In the genomic region with DNA sequence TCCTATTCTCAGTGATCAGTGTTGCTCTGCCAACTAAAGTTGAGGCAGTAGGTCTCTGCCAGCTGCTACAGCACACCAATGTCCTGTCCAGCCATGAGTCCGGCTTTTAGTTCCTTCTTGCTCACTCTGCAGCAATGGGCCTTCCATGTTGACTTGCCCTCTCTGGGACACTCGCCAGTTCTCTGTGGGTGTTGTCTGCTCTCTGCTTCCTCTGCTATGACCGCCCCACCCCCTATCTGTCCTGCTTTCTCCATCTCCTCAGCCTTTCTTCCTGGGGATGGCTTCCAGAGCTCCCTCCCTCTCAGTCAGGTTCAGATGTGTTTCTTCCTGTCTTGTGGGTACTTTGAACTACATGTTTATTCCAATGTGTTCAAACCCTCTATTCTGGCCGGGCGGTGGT, we compare ENCODE assay signal across 10 mouse cellular contexts. TPM values are rescaled to one million over a fixed set of nuclear protein-coding genes. Genes with fewer than 3 reads are reported as not detected.
DNase-seq lines count a peak whose midpoint lies in the region; ATAC-seq and TF ChIP-seq lines count a peak whose summit lies in the region.
"Had no signal": no experiment of that assay in that cellular context is flagged by ENCODE, and none has a peak within 500 bp of the region (broad histone marks: within the 10 kb centered on the region; RNA-seq: fewer than 3 reads in every experiment).

No protein-coding gene starts in this region.

- TF ChIP-seq POLR2A in MEL (IDR thresholded peaks at IDR 0.05; ENCODE audit: control insufficient read depth in 1 of 2, insufficient read depth in 1 of 2, low read depth in 1 of 2, low read length in 2 of 2, poor library complexity in 1 of 2) = no peak

- H3K4me1 ChIP-seq in heart, embryonic 11.5 days (ENCODE audit: control insufficient read depth, insufficient read depth, low read length) = peaks cover 10% of the 10 kb centered on the region
- peaks cover 23 to 41% of the 10 kb centered on the region in 2 experiments for H3K4me1 ChIP-seq in MEL (ENCODE audit: control insufficient read depth in 1 of 2, insufficient read depth in 2 of 2, low read length in 2 of 2)
- no peaks in the 10 kb centered on the region for H3K4me1 ChIP-seq in hindbrain, embryonic 11.5 days (replicated peaks; ENCODE audit: control insufficient read depth, insufficient read depth, low read length)

- H3K27ac ChIP-seq in heart, embryonic 11.5 days (ENCODE audit: low read depth, low read length) = no peak overlapping the region
- peak overlapping the region; percentile 43; the same call in 1 of the 2 replicates for H3K27ac ChIP-seq in MEL (ENCODE audit: control insufficient read depth, low read depth, low read length)
- no peak overlapping the region for H3K27ac ChIP-seq in hindbrain, embryonic 11.5 days (ENCODE audit: low read depth, low read length)

- H3K36me3 ChIP-seq in heart, embryonic 11.5 days (ENCODE audit: control insufficient read depth, insufficient read depth, low read length) = no peaks in the 10 kb centered on the region
- peaks cover 3 to 31% of the 10 kb centered on the region in 2 experiments; a peak in 3 of 4 replicates for H3K36me3 ChIP-seq in MEL (ENCODE audit: control insufficient read depth in 1 of 2, insufficient read depth in 2 of 2, low read length in 2 of 2)
- no peaks in the 10 kb centered on the region for H3K36me3 ChIP-seq in hindbrain, embryonic 11.5 days (ENCODE audit: control insufficient read depth, insufficient read depth, low read length)
- H3K36me3 ChIP-seq: heart, embryonic 15.5 days had no signal

- DNase-seq in heart, adult 18-20 months = peak; percentile 85 to 94
- DNase-seq in MEL (ENCODE audit: low read depth, low spot score) = peak; percentile 60
- DNase-seq in gastrocnemius, adult 18-20 months (ENCODE audit: low spot score) = peak; percentile 67
- peak; percentile 24 to 26 for DNase-seq in left cerebral cortex, postnatal 36 days (ENCODE audit: low spot score in 2 of 2)
- no peak for DNase-seq in retina, embryonic 14.5 days (ENCODE audit: low spot score)
- no peak for DNase-seq in hindbrain, embryonic 11.5 days (ENCODE audit: low spot score)
- DNase-seq: lung, embryonic 14.5 days had no signal

- ATAC-seq in heart, embryonic 11.5 days (replicated peaks; ENCODE audit: insufficient number of reproducible peaks, low FRiP score, low TSS enrichment) = no peak
- ATAC-seq in hindbrain, embryonic 11.5 days (ENCODE audit: low FRiP score) = no peak
- no peak for ATAC-seq in erythroid progenitor cell, adult 5-6 weeks (replicated peaks; ENCODE audit: low FRiP score, poor library complexity, severe bottlenecking)

- no peak overlapping the region for H3K4me3 ChIP-seq in heart, embryonic 11.5 days (ENCODE audit: low read depth, low read length)
- H3K4me3 ChIP-seq in MEL (ENCODE audit: control insufficient read depth in 1 of 2, insufficient read depth in 1 of 2, low read depth in 2 of 2, low read length in 2 of 2) = no peak overlapping the region
- no peak overlapping the region for H3K4me3 ChIP-seq in hindbrain, embryonic 11.5 days (ENCODE audit: low read depth, low read length)
- H3K4me3 ChIP-seq: heart, embryonic 15.5 days had no signal

- no peaks in the 10 kb centered on the region for H3K27me3 ChIP-seq in heart, embryonic 11.5 days (ENCODE audit: control insufficient read depth, insufficient read depth, low read length)
- no peaks in the 10 kb centered on the region for H3K27me3 ChIP-seq in MEL (ENCODE audit: control insufficient read depth in 1 of 2, insufficient read depth in 2 of 2, low read length in 2 of 2)
- H3K27me3 ChIP-seq in hindbrain, embryonic 11.5 days (ENCODE audit: control insufficient read depth, insufficient read depth, low read length) = no peaks in the 10 kb centered on the region
- H3K27me3 ChIP-seq: heart, embryonic 15.5 days had no signal

- no peak for TF ChIP-seq EP300 in MEL (IDR thresholded peaks at IDR 0.05; ENCODE audit: low read depth in 1 of 2, low read length in 2 of 2)

- H3K9me3 ChIP-seq in heart, embryonic 11.5 days (replicated peaks; ENCODE audit: control insufficient read depth, low read length) = no peaks in the 10 kb centered on the region
- no peaks in the 10 kb centered on the region for H3K9me3 ChIP-seq in MEL (replicated peaks; ENCODE audit: insufficient read depth, low read length)
- H3K9me3 ChIP-seq in hindbrain, embryonic 11.5 days (ENCODE audit: control insufficient read depth, low read length) = no peaks in the 10 kb centered on the region
- H3K9me3 ChIP-seq: heart, embryonic 15.5 days had no signal

- peaks cover 26% of the 10 kb centered on the region for H3K79me2 ChIP-seq in MEL (ENCODE audit: control insufficient read depth, insufficient read depth, low read length, poor library complexity)

- TF ChIP-seq RAD21 in MEL (IDR thresholded peaks at IDR 0.05; ENCODE audit: low read depth, low read length) = no peak

- no peak overlapping the region for H3K4me2 ChIP-seq in heart, embryonic 11.5 days
- H3K4me2 ChIP-seq in hindbrain, embryonic 11.5 days (replicated peaks; ENCODE audit: low read depth, low read length) = no peak overlapping the region
- H3K4me2 ChIP-seq: heart, embryonic 15.5 days; lung, embryonic 14.5 days had no signal

- WGBS in heart, embryonic 11.5 days (ENCODE audit: insufficient replicate concordance) = 82% methylated on average over 5 of the region's 5 CpGs
- 87% methylated on average over 5 of the region's 5 CpGs for WGBS in hindbrain, embryonic 11.5 days

- intact Hi-C loops in left cerebral cortex, postnatal 36 days (cut with DNase I) = no loop called here

- no peak overlapping the region for H3K9ac ChIP-seq in heart, embryonic 11.5 days (ENCODE audit: low read depth, low read length)
- H3K9ac ChIP-seq in MEL (ENCODE audit: control insufficient read depth, low read depth, low read length, poor library complexity, severe bottlenecking) = peak overlapping the region; percentile 15; the same call in 1 of the 2 replicates
- no peak overlapping the region for H3K9ac ChIP-seq in hindbrain, embryonic 11.5 days (ENCODE audit: low read depth, low read length)
- H3K9ac ChIP-seq: heart, embryonic 15.5 days; lung, embryonic 14.5 days had no signal

- TF ChIP-seq CTCF in MEL (IDR thresholded peaks at IDR 0.05 in 2 of 3, conservative IDR thresholded peaks at IDR 0.05 in 1 of 3; ENCODE audit: control insufficient read depth in 1 of 3, insufficient read depth in 1 of 3, low read depth in 2 of 3, low read length in 3 of 3, poor library complexity in 1 of 3, severe bottlenecking in 1 of 3) = no peak

TF ChIP-seq in MEL, 35 proteins besides CTCF, POLR2A, EP300 and RAD21:
- TF ChIP-seq POLR2AphosphoS5 (IDR thresholded peaks at IDR 0.05; ENCODE audit: borderline replicate concordance, low read depth, low read length) = no peak
- TF ChIP-seq TCF12 (IDR thresholded peaks at IDR 0.05; ENCODE audit: low read depth, low read length) = 0 out of 2 replicates have a peak, but pooled peaks have one; percentile 8
TF ChIP-seq in MEL: peak in this region for 1.

RNA-seq across cellular contexts. Expression of gene Nans, which starts 1.7 kb away (rescaled TPM):
- total RNA-seq in heart, adult 18-20 months (2021) = 10 to 100 TPM; 14.9 to 19.2 TPM
- polyA plus RNA-seq in heart, embryonic 11.5 days (2014; fragmentation: Nextera tagmentation; extraction: Ambion mirVana) = 75.7 and 84.2 TPM in 2 replicates
- total RNA-seq in MEL (2012; rRNA removed) = 124 and 136 TPM in 2 replicates
- 100 to 1,000 TPM; 182 to 246 TPM for polyA plus RNA-seq in MEL (2012; ENCODE audit: insufficient read depth in 1 of 2, insufficient read length in 2 of 2, low read depth in 1 of 2, low replicate concordance in 2 of 2, missing spikeins in 1 of 2)
- 10 to 100 TPM; 17.6 to 19.9 TPM for total RNA-seq in gastrocnemius, adult 18-20 months (2021)
- 10 to 100 TPM; 16.6 to 17.6 TPM for total RNA-seq in left cerebral cortex, postnatal 36 days (2021)
- 79.7 and 88.4 TPM in 2 replicates for polyA plus RNA-seq in hindbrain, embryonic 11.5 days (2014; fragmentation: Nextera tagmentation; extraction: Ambion mirVana)
- total RNA-seq in erythroid progenitor cell, adult 5-6 weeks (2015; ENCODE audit: low replicate concordance) = 25.6 and 32.4 TPM in 2 replicates
- total RNA-seq in erythroid progenitor cell, adult 5-6 weeks (2017; ENCODE audit: low replicate concordance) = 22.1 and 29.0 TPM in 2 replicates

RNA-seq across cellular contexts. Expression of gene Anp32b, which starts 36.6 kb away (rescaled TPM):
- total RNA-seq in heart, adult 18-20 months (2021) = 10 to 100 TPM; 55.2 to 56.6 TPM
- 213 and 243 TPM in 2 replicates for polyA plus RNA-seq in heart, embryonic 11.5 days (2014; fragmentation: Nextera tagmentation; extraction: Ambion mirVana)
- total RNA-seq in MEL (2012; rRNA removed) = 41.1 and 53.7 TPM in 2 replicates
- 100 to 1,000 TPM in 1 of 2 experiments, not detected in 1; 547 TPM for polyA plus RNA-seq in MEL (2012; ENCODE audit: insufficient read depth in 1 of 2, insufficient read length in 2 of 2, low read depth in 1 of 2, low replicate concordance in 2 of 2, missing spikeins in 1 of 2)
- 10 to 100 TPM; 63.2 to 66.2 TPM for total RNA-seq in gastrocnemius, adult 18-20 months (2021)
- total RNA-seq in left cerebral cortex, postnatal 36 days (2021) = 10 to 100 TPM; 38.3 to 47.4 TPM
- 271 and 285 TPM in 2 replicates for polyA plus RNA-seq in hindbrain, embryonic 11.5 days (2014; fragmentation: Nextera tagmentation; extraction: Ambion mirVana)
- total RNA-seq in erythroid progenitor cell, adult 5-6 weeks (2015; ENCODE audit: low replicate concordance) = 1,527 and 1,581 TPM in 2 replicates
- 312 and 462 TPM in 2 replicates for total RNA-seq in erythroid progenitor cell, adult 5-6 weeks (2017; ENCODE audit: low replicate concordance)

RNA-seq across cellular contexts. Expression of gene Trim14, which starts 48.6 kb away (rescaled TPM):
- 1 to 10 TPM; 1.8 to 3.0 TPM for total RNA-seq in heart, adult 18-20 months (2021)
- 0.49 and 1.8 TPM in 2 replicates for polyA plus RNA-seq in heart, embryonic 11.5 days (2014; fragmentation: Nextera tagmentation; extraction: Ambion mirVana)
- total RNA-seq in MEL (2012; rRNA removed) = 0.82 and 1.1 TPM in 2 replicates
- 1 to 10 TPM in 1 of 2 experiments, not detected in 1; 5.1 TPM for polyA plus RNA-seq in MEL (2012; ENCODE audit: insufficient read depth in 1 of 2, insufficient read length in 2 of 2, low read depth in 1 of 2, low replicate concordance in 2 of 2, missing spikeins in 1 of 2)
- total RNA-seq in gastrocnemius, adult 18-20 months (2021) = under 1 TPM; 0.50 to 0.76 TPM
- 1 to 10 TPM; 1.2 to 1.3 TPM for total RNA-seq in left cerebral cortex, postnatal 36 days (2021)
- polyA plus RNA-seq in hindbrain, embryonic 11.5 days (2014; fragmentation: Nextera tagmentation; extraction: Ambion mirVana) = 0.84 and 1.0 TPM in 2 replicates
- total RNA-seq in erythroid progenitor cell, adult 5-6 weeks (2015; ENCODE audit: low replicate concordance) = 2.5 and 2.9 TPM in 2 replicates
- total RNA-seq in erythroid progenitor cell, adult 5-6 weeks (2017; ENCODE audit: low replicate concordance) = 9.2 TPM in 1 of 2 replicates, not detected in the other

Comparison
In these comparisons a context has a peak if more than half of its experiments do, and no peak if none do; other contexts are left out.
1. DNase-seq: peak in heart, adult 18-20 months (2 of 2), MEL (single experiment), gastrocnemius, adult 18-20 months (single experiment) and left cerebral cortex, postnatal 36 days (2 of 2); none in retina, embryonic 14.5 days (single experiment) and hindbrain, embryonic 11.5 days (single experiment).